Mouse (Mus musculus) limb, embryonic 13.5 days (tissue): ENCODE results near the gene Nhp2. TPM values are rescaled to one million over a fixed set of nuclear protein-coding genes. Genes with fewer than 3 reads are reported as not detected.
"Not testable (repeated sequence)": the region's sequence is repeated elsewhere in the genome, so short reads cannot be mapped to it uniquely, and the experiment has no call there.

ENCODE experiments used
- ATAC-seq: fragments of 200-750 bp; cut with Nextera tagmentation; 2 replicates; pipeline ENCODE4 v1.8.0; 2017; ENCODE audit warnings: low read depth, moderate number of reproducible peaks, moderate TSS enrichment; ENCODE audit not compliant: low FRiP score
- H3K27ac ChIP-seq: fragments of 300-500 bp; sonication (generic); 2 replicates; pipeline ENCODE4 v1.5.1; 2015; ENCODE audit warnings: inconsistent platforms, mild to moderate bottlenecking, moderate library complexity
- H3K27me3 ChIP-seq: fragments of 300-500 bp; sonication (generic); 2 replicates; pipeline ENCODE4 v1.6.1; 2015; ENCODE audit warnings: mild to moderate bottlenecking, inconsistent platforms
- H3K36me3 ChIP-seq: fragments of 300-500 bp; sonication (generic); 2 replicates; pipeline ENCODE4 v1.6.1; 2015; ENCODE audit warnings: inconsistent platforms, mild to moderate bottlenecking, moderate library complexity
- H3K4me1 ChIP-seq: fragments of 300-500 bp; sonication (generic); 2 replicates; pipeline ENCODE4 v1.6.1; 2015; ENCODE audit warnings: inconsistent platforms
- H3K4me2 ChIP-seq: fragments of 300-500 bp; sonication (generic); replicated peaks from 2 replicates; pipeline ENCODE4 v1.6.1; 2015; ENCODE audit warnings: inconsistent platforms, mild to moderate bottlenecking, moderate library complexity
- H3K4me3 ChIP-seq: fragments of 300-500 bp; sonication (generic); 2 replicates; pipeline ENCODE4 v1.5.1; 2015; ENCODE audit warnings: moderate library complexity, mild to moderate bottlenecking, inconsistent platforms
- H3K9ac ChIP-seq: fragments of 300-500 bp; sonication (generic); 2 replicates; pipeline ENCODE4 v1.6.1; 2015; ENCODE audit warnings: mild to moderate bottlenecking, inconsistent platforms
- H3K9me3 ChIP-seq: fragments of 300-500 bp; sonication (generic); 2 replicates; pipeline ENCODE4 v1.6.1; 2016; ENCODE audit warnings: inconsistent platforms
- WGBS: fragments of 180-500 bp; shearing (Covaris S2); methylation state at CpG from one replicate; pipeline ENCODE4 v1.1.7; 2015; 5-methylcytosine and 5-hydroxymethylcytosine counted together
- polyA plus RNA-seq: library from polyadenylated mRNA; unstranded; fragments of >200 nt; fragmentation: Nextera tagmentation; extraction: Ambion mirVana; gene quantifications from 2 replicates; pipeline ENCODE4 v1.2.1, GENCODE M21; 2015

Gene Nhp2
- polyA plus RNA-seq, 1 experiment from 2014 or later: 129 TPM

- Histone ChIP-seq H3K27ac (no peak overlapping the region), H3K9ac (no peak overlapping the region), H3K4me2 (no peak overlapping the region), H3K4me3 (no peak overlapping the region), H3K27me3 (no peaks in the 10 kb centered on the region), H3K36me3 (peaks cover 81% of the 10 kb centered on the region), H3K9me3 (no peaks in the 10 kb centered on the region), H3K4me1 (peaks cover 14% of the 10 kb centered on the region)
- WGBS: 81% methylated on average over 5 of the region's 5 CpGs
- ATAC-seq: no peak
These were observed 5.8 kb downstream of the Nhp2 start for GRCm38 (mm10) chr11:51625187-51625820.

DNA sequence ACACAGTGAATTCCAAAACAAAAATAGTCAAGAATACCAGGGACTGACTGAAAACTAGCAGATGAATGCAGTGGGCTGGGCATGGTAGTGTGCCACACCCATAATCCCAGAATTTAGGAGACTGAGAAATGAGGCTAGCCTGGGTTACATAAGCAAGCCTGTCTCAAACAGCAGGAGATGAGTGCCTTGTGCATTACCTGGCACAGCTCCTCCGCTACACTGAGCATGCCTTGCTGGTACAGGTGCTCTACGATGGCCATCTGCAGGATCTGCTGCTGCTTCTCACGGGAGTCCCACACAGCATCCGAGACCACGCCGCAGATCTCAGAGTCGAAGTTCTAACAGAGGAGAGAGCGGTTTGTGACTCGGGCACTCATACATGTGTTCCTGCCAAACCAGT, 7.9 kb downstream of the Nhp2 start:
- no peak for ATAC-seq
- peaks cover 70% of the 10 kb centered on the region for H3K36me3 ChIP-seq
- WGBS: 88% methylated on average over 9 of the region's 9 CpGs
- H3K4me1 ChIP-seq: peaks cover 7% of the 10 kb centered on the region; the same call in 1 of the 2 replicates
- no peak overlapping the region for H3K4me3 ChIP-seq
- H3K9ac ChIP-seq: no peak overlapping the region
- no peak overlapping the region for H3K27ac ChIP-seq
- H3K4me2 ChIP-seq: no peak overlapping the region
- no peaks in the 10 kb centered on the region for H3K27me3 ChIP-seq
- no peaks in the 10 kb centered on the region for H3K9me3 ChIP-seq

DNA sequence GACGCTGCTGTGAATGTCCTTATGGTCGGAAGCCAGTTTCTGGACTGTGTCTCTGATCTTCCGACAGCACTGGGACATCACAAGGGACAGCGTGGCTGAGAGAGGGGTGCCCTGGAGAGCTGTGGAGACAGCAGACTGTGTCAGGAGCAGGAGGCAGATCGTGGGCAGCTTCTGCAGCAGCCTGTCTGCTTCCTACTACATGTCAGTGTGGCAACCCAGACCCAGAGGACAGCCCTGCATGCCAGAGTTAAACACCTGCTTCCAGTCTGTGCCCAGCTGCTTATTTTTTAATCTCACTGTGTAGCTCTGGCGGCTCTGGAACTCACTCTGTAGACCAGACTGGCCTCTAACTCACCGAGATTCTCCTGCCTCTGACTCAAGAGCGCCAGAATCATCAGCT, 8.4 kb downstream of the Nhp2 start:
- no peak overlapping the region for H3K4me2 ChIP-seq
- H3K27me3 ChIP-seq: no peaks in the 10 kb centered on the region
- no peak overlapping the region for H3K27ac ChIP-seq
- peaks cover 66% of the 10 kb centered on the region for H3K36me3 ChIP-seq
- peaks cover 9% of the 10 kb centered on the region; the same call in 1 of the 2 replicates for H3K4me1 ChIP-seq
- no peak for ATAC-seq
- 88% methylated on average over 8 of the region's 8 CpGs for WGBS
- no peak overlapping the region for H3K4me3 ChIP-seq
- H3K9ac ChIP-seq: no peak overlapping the region
- H3K9me3 ChIP-seq: no peaks in the 10 kb centered on the region

GRCm38 (mm10) chr11:51629651-51630314, 10.2 kb downstream of the Nhp2 start:
- no peak overlapping the region for H3K27ac ChIP-seq
- peaks cover 47% of the 10 kb centered on the region for H3K36me3 ChIP-seq
- no peak overlapping the region for H3K9ac ChIP-seq
- no peak overlapping the region for H3K4me3 ChIP-seq
- H3K27me3 ChIP-seq: no peaks in the 10 kb centered on the region
- H3K4me2 ChIP-seq: no peak overlapping the region
- H3K9me3 ChIP-seq: no peaks in the 10 kb centered on the region
- H3K4me1 ChIP-seq: peaks cover 15% of the 10 kb centered on the region
- 81% methylated on average over 15 of the region's 15 CpGs for WGBS
- ATAC-seq: no peak

- 89% methylated on average over 6 of the region's 6 CpGs for WGBS
- no peak overlapping the region for H3K27ac ChIP-seq
- no peaks in the 10 kb centered on the region for H3K9me3 ChIP-seq
- H3K9ac ChIP-seq: no peak overlapping the region
- H3K4me1 ChIP-seq: peaks cover 26% of the 10 kb centered on the region
- no peaks in the 10 kb centered on the region for H3K27me3 ChIP-seq
- H3K4me2 ChIP-seq: no peak overlapping the region
- H3K4me3 ChIP-seq: no peak overlapping the region
- ATAC-seq: no peak
- peaks cover 24% of the 10 kb centered on the region for H3K36me3 ChIP-seq
These were observed 12.7 kb downstream of the Nhp2 start for GRCm38 (mm10) chr11:51632130-51632753.

DNA sequence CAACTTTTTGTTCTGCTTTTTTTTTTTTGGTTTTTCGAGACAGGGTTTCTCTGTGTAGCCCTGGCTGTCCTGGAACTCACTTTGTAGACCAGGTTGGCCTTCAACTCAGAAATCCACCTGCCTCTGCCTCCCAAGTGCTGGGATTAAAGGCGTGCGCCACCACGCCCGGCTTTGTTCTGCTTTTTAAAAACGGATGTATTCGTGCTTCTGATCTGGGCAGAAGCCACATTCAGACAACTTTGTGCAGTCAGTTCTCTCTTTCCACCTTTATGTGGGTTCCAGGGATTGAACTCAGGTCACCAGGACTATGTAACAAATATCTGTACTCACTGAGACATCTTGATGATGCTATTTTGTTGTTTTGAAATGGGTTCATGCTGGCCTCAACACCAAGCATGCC, 13.7 kb downstream of the Nhp2 start:
- peaks cover 15% of the 10 kb centered on the region for H3K36me3 ChIP-seq
- not testable (repeated sequence) for H3K4me3 ChIP-seq, ATAC-seq, H3K4me2 ChIP-seq, H3K27ac ChIP-seq, H3K9me3 ChIP-seq, H3K9ac ChIP-seq, H3K27me3 ChIP-seq
- H3K4me1 ChIP-seq: peaks cover 35% of the 10 kb centered on the region
- WGBS: 96% methylated on average over 7 of the region's 7 CpGs

- Histone ChIP-seq H3K4me2 (no peak overlapping the region), H3K4me3 (no peak overlapping the region), H3K9ac (no peak overlapping the region), H3K36me3 (peaks cover 11% of the 10 kb centered on the region), H3K27me3 (no peaks in the 10 kb centered on the region), H3K4me1 (peaks cover 36% of the 10 kb centered on the region), H3K9me3 (no peaks in the 10 kb centered on the region), H3K27ac (no peak overlapping the region)
- ATAC-seq: no peak
- WGBS: 93% methylated on average over 3 of the region's 3 CpGs
These were observed 14.2 kb downstream of the Nhp2 start for GRCm38 (mm10) chr11:51633721-51634120.

- Histone ChIP-seq H3K4me1 (peaks cover 36% of the 10 kb centered on the region), H3K4me3 (peak overlapping the region; percentile 75), H3K27ac (peak overlapping the region; percentile 74), H3K9me3 (no peaks in the 10 kb centered on the region), H3K27me3 (no peaks in the 10 kb centered on the region), H3K4me2 (peak overlapping the region; percentile 86), H3K9ac (peak overlapping the region; percentile 77), H3K36me3 (no peaks in the 10 kb centered on the region)
- WGBS: 21% methylated on average over 6 of the region's 6 CpGs
- ATAC-seq: no peak
These were observed 15.6 kb downstream of the Nhp2 start for GRCm38 (mm10) chr11:51635127-51635524.

DNA sequence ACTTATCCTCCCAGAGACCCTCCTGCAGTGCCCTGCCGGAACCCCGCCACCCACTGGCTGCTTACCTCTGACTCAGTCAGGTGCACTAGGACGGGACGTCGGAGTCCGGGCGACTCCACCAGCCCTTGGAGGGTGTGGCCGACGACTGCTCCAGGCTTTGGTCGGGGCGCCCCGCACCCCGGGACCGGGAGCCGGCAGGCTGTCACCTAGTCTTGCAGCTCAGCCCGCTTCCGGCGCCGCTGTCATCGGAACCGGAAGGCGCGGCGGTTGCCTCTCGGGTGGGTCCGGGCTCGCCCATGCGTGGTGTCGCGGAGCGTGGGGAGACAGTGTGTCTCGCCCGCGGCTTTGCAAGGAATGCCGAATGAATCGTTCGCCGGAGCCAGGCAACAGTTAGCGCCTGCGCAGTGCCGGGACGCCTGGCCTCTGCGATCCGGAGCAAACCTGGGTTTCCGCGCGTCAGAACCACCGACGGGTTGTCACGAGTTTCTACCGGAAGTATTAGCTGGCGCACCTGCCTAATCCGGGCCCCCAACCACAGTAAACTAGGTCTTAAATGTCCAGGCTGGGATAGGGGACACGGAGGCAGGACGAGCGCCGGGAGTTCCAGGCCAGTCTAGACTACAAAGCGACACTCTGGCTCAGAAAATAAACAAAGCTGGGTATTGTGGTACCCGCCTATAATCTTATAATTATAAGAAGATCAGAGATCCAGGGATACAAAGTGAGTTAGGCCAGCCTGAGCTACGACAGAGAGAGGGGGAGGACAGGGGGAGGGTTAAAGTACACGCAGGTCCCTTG, 16.2 kb downstream of the Nhp2 start, which contains the start of gene Rmnd5b:
Gene Rmnd5b, minus strand, starts transcription at position 372 of the 798 bp plus-strand sequence.
- Histone ChIP-seq H3K27ac (peak within 1 kb of the TSS; percentile 74), H3K9ac (peak within 1 kb of the TSS; percentile 77), H3K4me3 (peak within 1 kb of the TSS; percentile 75), H3K4me2 (peak within 1 kb of the TSS; percentile 86), H3K9me3 (no peaks in the 10 kb centered on the region), H3K4me1 (peaks cover 36% of the 10 kb centered on the region), H3K36me3 (no peaks in the 10 kb centered on the region), H3K27me3 (no peaks in the 10 kb centered on the region)
- peak; percentile 79 for ATAC-seq
- WGBS: under 1% methylated on average over 61 of the region's 61 CpGs

GRCm38 (mm10) chr11:51636323-51636684, 16.8 kb downstream of the Nhp2 start:
- ATAC-seq: peak; percentile 41; the same call in 1 of the 2 replicates

GRCm38 (mm10) chr11:51637971-51638414, 18.5 kb downstream of the Nhp2 start:
- H3K4me1 ChIP-seq: peaks cover 27% of the 10 kb centered on the region
- peak overlapping the region; percentile 35; the same call in 1 of the 2 replicates for H3K9ac ChIP-seq
- peaks cover 10% of the 10 kb centered on the region for H3K36me3 ChIP-seq
- peak overlapping the region; percentile 73; the same call in 1 of the 2 replicates for H3K27ac ChIP-seq
- H3K4me3 ChIP-seq: peak overlapping the region; percentile 27
- H3K4me2 ChIP-seq: peak overlapping the region; percentile 60
- H3K9me3 ChIP-seq: no peaks in the 10 kb centered on the region
- no peaks in the 10 kb centered on the region for H3K27me3 ChIP-seq
- WGBS: 3% methylated on average over 17 of the region's 17 CpGs
- ATAC-seq: peak; percentile 38; the same call in 1 of the 2 replicates

More at GRCm38 (mm10) chr11:51636323-51636684, 16.8 kb downstream of the Nhp2 start:
- H3K36me3 ChIP-seq: no peaks in the 10 kb centered on the region
- H3K27ac ChIP-seq: peak overlapping the region; percentile 74; the same call in 1 of the 2 replicates
- H3K9me3 ChIP-seq: no peaks in the 10 kb centered on the region
- no peaks in the 10 kb centered on the region for H3K27me3 ChIP-seq
- peak overlapping the region; percentile 86 for H3K4me2 ChIP-seq
- peaks cover 36% of the 10 kb centered on the region for H3K4me1 ChIP-seq
- WGBS: 3% methylated on average over 6 of the region's 6 CpGs
- peak overlapping the region; percentile 75 for H3K4me3 ChIP-seq
- peak overlapping the region; percentile 77 for H3K9ac ChIP-seq
